Mouse (Mus musculus) adrenal gland, postnatal 36 days (tissue): ENCODE data around the gene Gimd1. TPM values are rescaled to one million over a fixed set of nuclear protein-coding genes. Genes with fewer than 3 reads are reported as not detected.

ENCODE experiments used
- DNase-seq, 2 experiments: peaks; one replicate each; pipeline ENCODE4 v3.0.0; 2021; ENCODE audit warnings: mixed read lengths in 1 of 2
- long read RNA-seq, 2 experiments: library from polyadenylated mRNA; stranded (forward); transcript quantifications; one replicate each; pipeline ENCODE4 v2.0.0; 2021; ENCODE audit warnings: borderline sequencing depth in 2 of 2
- total RNA-seq, 2 experiments: library from RNA; stranded (reverse); gene quantifications; 2 replicates each; pipeline ENCODE4 v1.2.3; 2021

The Gimd1 gene
- not detected for total RNA-seq
- long read RNA-seq, experiment 1 = 0 reads
- long read RNA-seq, experiment 2 = 0 reads

DNA sequence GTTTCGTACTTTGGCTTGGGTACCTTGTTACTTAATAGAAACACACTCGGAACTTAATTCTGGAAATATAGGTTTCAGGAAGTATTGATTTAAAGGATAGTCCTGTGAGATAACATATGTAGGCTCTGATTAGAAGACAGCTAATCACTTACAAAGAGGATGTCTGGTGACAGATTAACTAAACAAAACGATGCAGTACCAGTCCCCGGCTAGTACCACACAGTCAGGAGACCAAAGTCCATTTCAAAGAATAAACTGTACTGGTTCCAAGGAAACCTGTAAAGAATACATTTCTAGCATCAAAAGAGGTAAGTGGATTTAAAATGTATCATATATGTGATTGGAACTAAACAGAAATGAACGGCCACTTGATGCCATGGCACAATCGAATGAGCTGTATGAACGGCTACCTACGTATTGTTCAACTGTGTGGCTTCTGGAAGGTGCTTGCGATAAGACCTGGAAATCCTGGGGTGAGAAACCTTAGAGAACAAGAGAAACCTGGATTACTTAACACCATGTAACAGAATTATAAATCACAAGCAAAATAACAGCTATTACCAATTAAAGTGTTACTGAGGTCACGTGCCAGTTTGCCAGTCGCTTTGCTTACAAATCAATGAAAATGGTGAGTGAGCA, at the start of gene Gimd1:
TSS of gene Gimd1 (plus strand) at position 220 of the 639 bp plus-strand sequence.
- no peak for DNase-seq

DNA sequence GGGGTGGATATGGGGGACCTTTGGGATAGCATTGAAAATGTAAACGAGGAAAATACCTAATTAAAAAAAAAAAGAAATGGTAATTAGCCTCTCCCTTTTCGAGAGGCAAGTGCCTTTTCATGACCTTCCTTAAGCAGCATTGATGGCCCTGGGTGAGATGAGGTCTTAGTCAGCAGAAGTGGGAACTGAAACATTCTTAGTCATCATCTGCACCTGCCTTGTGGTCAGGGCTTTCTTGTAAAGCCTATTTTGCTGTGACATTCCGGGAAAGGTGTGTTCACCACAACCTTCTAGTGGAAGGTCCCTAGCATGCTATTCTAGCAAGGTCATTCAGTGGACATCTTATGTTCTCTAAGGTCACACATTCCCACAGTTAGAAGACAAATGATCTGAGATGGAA, 48.4 kb upstream of the Gimd1 start:
- DNase-seq = no peak

DNA sequence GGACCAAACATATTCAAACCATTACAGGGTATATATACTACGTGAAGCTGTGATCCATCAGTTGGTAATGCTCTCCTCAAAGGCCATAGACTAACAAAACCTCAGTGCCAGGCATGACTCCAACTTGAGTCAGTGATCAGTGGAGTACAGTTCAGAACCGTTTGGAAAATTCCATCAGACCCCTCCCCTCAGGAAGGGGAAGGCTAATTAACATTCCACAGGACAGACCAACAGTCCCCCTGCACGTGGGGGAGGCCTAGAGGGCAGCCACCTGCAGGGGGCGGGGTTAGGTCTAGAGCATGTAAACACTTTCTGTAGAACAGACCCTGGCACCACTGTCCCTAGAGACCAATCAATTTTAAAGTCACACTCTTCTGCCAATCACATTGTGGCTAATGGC, 47.3 kb upstream of the Gimd1 start:
- no peak for DNase-seq

DNA sequence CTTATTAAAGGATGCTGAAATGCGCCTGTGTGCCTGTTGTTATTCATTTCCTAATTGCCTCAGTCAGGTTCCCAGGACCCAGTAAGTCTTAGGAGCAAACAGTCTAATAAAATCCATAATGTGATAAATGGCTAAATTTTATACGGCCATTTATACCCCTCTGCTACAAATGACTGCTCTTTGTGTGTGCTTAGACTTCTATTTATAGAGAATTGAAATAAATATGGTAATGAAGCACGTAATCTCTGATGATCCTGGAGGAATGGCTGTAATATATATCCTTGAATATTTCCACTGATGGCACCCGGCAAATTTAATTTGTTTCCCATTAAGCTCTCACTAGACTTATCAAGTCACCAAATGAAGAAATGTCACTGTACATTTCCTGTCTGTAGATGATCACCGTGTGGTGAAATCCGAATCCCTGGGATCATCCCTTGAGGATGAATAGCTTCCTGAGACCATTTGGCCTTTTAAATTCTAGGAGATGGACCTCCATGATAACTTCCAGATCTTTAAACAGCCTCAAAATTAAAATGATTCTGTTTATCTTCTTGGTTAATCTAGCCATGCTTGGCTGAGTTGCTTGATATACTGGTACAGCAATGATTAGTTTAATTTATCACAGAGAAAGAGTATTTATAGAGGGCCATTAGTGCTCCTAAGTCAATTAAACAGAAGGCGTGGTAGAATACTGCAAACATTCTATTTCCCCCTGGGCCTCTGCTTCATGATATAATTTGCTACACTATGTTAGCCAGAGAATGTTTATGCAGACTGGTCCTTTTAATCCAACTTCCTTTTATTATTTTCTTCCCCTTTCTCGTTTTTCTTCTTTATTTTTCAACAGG, 44.3 kb upstream of the Gimd1 start:
- DNase-seq = no peak

DNA sequence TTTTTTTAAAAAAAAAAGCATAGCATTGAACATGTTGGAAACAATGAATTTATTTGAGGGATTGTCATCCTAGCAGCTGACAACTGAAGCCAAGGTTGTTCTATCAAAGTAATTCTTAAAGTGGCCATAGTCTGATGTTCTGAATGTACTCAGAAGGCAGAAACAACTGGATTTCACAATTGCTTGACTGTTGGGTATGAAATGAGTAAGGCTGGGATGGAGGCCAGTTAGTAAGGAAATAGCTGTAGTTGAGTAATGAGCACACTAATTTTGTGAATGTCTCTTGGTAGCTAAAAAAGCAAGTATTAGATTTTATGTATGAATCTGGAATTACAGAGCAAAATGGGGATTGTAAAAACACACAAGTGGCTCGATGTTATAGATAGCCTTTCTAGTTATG, 41.5 kb upstream of the Gimd1 start:
- DNase-seq = peak in 1 of 2 experiments; percentile 23

DNA sequence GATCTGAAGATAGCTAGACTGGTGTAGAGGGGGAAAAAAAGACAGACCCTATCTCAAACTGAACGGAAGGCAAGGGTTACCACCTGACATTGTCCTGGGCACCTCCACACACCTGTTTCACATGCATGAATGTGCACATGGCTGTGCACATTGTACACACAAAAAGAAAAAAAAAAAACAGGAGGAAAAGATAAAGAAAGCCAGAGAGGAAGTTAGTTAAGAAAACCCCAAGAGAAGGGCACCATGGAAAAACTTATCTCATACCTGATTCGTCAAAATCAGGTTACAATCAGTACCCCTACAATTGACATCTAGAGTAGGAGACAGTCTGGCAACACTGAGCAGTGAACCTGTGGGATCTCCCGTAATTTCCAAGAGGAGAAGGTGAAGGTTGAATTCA, 39.6 kb upstream of the Gimd1 start:
- no peak for DNase-seq

DNA sequence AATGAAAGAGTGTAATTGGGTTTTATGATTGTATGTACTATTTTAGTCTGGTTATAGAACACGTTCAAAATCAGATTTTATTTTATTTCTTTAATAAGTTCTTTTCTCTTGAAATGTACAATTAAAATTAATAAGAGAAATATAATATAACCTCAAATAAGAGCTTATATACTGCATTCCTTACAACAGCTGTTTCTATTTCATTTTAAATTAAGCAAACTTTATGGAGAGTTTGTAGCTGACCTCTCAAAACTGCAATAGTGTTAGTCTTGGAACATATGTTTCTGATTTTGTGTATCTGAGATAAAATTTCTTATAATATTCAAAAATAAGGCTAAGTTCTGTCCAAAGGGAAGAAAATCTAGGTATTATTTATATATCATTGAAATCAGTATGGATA, 39.0 kb upstream of the Gimd1 start:
- no peak for DNase-seq

DNA sequence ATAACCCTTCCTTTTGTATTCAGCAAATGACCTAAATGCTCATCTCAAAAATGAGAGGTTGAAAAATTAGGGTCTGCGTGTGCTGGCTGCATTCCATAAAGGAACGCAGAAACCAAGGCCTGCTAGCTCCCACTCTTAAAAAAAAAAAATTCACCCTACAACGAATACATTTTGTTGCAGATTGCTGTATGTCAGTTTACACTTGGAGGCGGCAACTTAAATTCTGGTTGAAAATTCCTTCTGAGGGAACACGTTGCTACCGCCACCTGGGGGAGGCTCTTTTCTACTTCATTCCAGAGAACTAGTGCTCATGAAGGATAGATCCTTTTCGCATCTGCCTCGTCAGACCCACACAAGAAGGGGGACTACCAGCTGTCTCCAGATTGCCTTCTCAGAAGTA, 879 bp upstream of the Gimd1 start:
- no peak for DNase-seq

DNA sequence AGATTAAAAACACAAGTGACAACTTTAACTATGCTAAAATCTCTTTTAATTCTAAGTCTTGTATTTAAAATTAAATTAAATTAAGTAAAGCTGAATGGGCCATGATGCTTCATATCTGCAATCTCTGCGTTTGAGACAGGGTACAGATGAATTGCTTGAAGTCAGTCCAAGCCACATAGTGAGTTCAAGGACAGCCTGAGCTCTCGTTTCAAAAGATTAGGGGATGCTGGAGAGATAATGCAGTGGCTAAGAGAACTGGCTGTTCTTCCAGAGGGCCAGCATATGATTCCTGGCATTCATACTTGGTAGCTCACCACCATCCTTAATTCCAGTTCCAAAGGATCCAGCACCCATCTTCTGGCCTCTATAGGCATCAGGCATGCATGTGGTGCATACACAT, 3.6 kb downstream of the Gimd1 start:
- peak; percentile 5 to 52 for DNase-seq

DNA sequence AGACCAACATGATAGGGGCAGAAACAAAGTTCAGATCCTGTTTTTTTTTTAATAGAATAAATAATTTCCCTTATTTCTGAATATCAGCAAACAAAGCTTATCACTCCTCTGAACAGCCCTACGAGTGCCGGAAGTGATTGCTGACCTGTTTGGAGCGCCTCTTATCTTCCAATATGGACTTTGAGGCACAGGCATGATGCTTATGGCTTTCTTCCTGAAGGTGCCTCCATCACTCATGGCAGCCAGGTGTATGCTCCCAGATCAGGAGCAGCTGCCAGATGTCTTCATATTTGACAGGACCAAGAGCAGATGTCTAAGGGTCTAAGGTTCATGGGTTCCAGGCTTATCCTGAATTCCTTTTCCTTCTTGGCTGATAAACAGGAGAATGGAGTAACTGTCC, 7.5 kb downstream of the Gimd1 start:
- DNase-seq = no peak

DNA sequence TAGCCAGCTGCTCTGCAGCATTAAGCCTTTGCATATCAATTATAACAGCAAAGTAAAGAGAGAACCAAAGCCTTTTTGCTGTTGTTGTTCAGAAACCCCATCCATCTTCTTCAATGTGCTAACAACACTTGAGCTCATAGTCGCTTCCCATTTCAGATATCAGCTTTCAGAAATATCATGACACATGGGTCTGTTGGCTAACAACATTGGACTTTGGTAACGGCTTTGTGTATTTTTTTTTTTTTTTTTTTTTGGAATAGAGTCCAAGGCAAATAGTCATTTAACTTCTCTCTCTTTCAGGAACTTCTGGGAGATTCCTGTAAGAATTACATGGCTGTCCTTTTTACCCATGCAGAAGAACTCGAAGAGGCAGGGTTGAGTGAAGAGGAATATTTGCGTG, 14.5 kb downstream of the Gimd1 start:
- DNase-seq = no peak

DNA sequence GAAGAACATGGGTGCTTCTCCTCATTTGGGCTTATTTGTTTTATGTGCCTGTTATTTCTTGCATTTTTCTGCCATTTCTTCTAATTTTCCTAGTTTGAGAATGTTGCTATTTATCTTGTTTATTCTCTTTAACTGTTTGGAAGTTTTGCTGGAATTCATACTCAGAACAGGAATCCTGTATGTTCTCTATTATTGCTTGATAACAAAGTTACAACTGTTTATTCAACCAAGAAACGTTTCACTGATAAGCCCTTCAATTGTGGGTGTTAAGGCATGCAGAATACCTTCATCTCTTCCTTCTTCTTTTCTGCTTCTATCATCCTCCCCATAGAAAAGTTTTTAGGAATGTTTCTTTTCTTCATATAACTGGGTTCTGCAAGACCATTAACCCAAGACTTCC, 17.2 kb downstream of the Gimd1 start:
- no peak for DNase-seq

DNA sequence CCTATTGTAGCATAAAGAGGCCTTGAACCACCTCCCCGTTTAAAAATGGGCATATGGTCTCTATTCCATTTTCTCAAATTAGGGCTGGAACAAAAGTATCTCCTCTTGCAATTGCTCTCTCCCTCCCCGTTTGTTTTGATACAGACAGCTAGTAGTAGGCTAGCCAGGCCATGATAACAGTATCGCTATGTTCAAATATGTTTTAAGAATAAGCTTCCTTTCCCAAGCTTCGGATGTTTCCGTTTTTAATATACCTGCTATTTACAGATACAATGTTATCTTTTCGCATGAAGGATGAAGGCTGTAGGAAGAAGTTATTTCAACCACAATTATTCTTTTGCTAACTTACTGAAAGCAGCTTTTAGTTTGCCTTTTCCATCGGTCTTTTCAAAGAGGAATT, 19.7 kb downstream of the Gimd1 start:
- DNase-seq = no peak

DNA sequence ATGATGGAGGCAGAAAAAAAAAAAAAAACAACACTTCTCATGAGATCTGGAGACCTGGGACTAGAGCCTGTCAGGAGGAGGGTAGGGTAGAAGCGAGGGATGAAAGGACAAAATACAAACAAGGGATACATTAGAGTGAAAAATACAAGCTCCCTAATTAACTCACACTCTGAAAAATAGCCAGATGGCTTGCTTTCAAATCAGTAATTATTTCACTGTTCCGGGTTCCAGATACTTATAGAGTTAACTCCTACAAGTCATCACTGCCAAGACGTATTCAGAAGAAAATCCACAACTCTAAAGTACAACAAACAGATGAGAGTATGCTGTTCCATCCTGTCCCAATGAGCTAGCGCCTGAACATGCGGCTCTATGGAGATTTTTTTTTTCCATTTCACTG, 20.6 kb downstream of the Gimd1 start:
- DNase-seq = no peak

DNA sequence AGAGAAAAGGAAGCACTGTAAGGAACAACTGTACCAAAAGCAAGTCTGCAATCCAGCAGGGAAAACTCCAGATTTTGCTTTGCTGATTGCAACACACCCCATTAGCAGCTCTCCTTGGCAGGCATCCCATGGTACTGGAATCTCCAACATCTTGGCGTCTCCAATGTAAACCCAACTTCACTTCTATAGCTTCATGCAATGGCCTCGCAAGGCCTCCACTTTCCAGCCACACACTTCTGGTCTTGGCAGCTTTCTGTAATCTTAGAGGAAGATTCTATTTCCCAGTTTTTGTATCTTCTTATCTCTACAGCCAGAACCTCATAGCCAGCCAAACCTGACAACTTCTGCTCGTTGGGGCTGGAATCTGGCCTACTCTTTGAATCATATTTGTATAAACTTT, 22.2 kb downstream of the Gimd1 start:
- peak; percentile 13 to 33 for DNase-seq

DNA sequence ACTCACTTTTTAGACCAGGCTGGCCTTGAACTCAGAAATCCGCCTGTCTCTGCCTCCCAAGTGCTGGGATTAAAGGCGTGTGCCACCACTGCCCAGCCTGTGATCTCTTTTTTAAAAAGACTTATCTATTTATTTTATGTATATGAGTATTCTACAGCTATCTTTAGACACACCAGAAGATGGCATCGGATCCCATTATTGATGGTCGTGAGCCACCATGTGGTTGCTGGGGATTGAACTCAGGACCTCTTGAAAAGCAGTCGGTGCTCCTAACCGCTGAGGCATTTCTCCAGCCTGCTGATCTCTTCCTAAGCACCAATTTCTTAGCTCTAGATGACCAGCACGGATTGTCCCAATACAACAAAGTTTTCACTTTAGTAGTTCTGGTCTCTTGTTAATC, 24.3 kb downstream of the Gimd1 start:
- no peak for DNase-seq

DNA sequence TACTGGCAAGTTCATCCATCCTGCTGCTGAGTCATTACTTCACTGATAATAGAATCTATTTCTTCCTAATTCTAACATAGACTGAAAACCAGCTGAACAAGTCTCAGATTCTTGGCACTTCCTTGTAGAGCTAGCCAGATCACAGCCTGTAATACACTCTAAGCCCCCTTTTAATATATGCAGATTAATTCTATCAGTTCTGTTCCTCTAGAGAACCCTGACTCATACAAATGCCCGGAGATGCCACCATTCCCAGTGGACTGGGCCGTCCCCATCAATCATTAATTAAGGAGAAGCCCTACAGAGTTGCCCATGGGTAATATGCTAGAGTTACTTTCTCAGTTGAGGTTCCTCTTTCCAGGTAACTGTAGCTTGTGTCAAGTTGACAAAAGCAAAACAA, 26.3 kb downstream of the Gimd1 start:
- no peak for DNase-seq

DNA sequence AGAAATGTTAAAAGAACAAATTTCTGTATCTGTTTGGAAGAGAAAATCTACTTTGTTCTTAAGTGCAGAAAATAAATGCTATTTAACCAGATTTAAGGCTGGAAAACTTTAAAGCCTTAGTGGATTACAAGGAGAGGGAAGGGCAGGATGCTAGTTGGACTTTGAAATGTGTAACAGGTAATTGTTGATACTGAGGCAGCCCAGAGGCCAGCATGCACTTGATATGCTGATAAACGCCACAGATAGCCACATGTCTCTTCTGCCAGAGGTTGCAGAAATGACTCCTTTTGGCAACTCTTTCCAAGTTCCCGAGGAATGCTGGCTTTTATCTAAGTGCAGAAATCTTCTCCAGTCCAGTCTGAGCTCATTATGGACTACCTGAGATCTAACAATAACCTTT, 47.9 kb downstream of the Gimd1 start:
- no peak for DNase-seq

DNA sequence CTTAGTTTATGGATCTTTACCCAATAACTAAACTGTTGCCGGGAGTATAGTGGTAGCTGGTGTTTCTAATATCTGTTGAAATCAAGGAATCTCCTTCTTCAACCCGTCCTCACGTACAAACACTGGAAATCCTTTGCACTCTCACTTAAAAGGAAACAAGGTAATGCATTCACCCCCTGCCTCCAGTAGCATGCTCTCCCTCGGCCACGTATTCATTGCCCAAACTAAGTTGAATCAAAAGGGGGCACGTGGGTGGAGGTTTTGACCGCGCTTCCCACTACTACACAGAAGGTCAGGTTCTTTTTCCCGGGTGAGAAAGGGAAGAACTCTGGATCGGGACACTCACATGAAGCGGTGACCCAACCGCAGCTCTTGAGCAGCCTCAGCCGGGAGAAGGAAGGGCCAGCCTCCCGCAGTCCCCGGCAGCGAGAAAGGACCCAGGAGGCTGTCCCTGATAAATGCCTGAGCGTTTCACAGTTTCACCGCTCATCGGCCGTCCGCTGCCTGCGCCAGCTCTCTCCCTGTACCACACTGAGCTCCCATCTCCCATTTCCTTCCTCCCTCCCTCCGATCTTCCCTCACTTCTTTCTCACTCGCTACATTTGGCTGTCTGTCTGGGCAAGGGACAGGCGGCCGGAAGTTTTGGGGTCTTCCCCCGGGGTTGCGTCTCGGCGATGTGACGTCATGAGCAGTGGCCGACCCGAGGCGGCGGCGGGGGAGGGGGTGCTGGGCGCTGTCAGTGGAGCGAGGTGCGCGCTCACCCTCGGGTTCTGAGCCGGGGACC, 54.0 kb downstream of the Gimd1 start, which contains the start of gene Tbck:
TSS of gene Tbck (plus strand) at position 698 of the 784 bp plus-strand sequence.
- DNase-seq = peak; percentile 95

DNA sequence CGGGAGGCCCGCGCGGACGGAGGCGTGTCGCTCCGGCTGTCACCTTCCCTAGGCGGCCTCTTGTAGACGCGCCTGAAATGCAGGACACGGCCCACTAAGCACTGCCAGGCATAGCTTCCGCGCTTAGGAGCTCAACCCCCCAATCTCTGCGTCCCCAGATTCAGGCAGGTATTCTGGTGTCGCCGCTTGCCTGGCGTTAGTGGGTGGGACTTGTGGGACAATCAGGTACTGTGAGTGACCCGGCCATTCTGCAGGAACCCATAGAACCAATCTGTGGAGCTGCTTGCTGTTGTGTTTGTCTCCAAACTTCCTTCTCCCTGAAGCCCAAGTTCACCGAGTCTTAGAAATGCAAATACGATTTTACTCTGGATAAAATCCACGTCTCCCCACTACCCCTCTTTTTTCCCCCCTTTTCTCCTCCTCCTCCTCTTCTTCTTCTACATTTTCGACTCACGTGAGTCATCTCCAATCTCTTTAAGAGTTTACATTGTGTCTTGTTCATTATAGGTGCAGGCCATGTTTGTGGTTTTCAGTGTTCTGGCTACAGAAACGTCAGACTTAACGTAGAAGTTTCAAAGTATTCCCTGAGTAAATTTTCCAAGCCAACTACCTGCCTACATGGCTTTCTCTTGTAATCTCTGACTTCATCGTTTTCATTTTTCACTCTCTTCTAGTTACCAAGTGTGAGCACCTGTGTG, 54.8 kb downstream of the Gimd1 start, which contains the start of gene Aimp1:
TSS of gene Aimp1 (minus strand) at position 140 of the 698 bp plus-strand sequence.
- DNase-seq = no peak
